In genomic region chr10:115236733-115237132, GRCm38 (mm10) we compare ENCODE assay signal across 24 mouse cellular contexts. TPM values are rescaled to one million over a fixed set of nuclear protein-coding genes. Genes with fewer than 3 reads are reported as not detected.
DNase-seq lines count a peak whose midpoint lies in the region; ATAC-seq and TF ChIP-seq lines count a peak whose summit lies in the region.
"Had no signal": no experiment of that assay in that cellular context is flagged by ENCODE, and none has a peak within 500 bp of the region (broad histone marks: within the 10 kb centered on the region; RNA-seq: fewer than 3 reads in every experiment).

No protein-coding gene starts in this region.

- DNase-seq in 416B (ENCODE audit: low read depth) (peak; percentile 84), MEL (ENCODE audit: low read depth, low spot score) (peak; percentile 89)
- no peak for DNase-seq in cerebellum, postnatal 14 days
- DNase-seq in cerebellum, adult 9-10 months: no peak
- no peak for DNase-seq in spleen, postnatal 10 days (ENCODE audit: low spot score in 2 of 2)
- no peak for DNase-seq in thymus, postnatal 25 days
- DNase-seq: adrenal gland, adult 2 months; B cell, adult 2 months; cerebellum, adult 18-20 months; gastrocnemius, postnatal 14 days; heart, postnatal 10 days; kidney, adult 8-10 months; layer of hippocampus, postnatal 36 days; lung, embryonic 14.5 days; right cerebral cortex, adult 18-20 months had no signal

- no peak; a peak in 1 of 4 replicates for TF ChIP-seq POLR2A in MEL (IDR thresholded peaks at IDR 0.05; ENCODE audit: control insufficient read depth in 1 of 2, insufficient read depth in 1 of 2, low read depth in 1 of 2, low read length in 2 of 2, poor library complexity in 1 of 2)

- H3K4me2 ChIP-seq in liver, embryonic 15.5 days: no peak overlapping the region
- H3K4me2 ChIP-seq: forebrain, embryonic 12.5 days; hindbrain, embryonic 14.5 days; lung, embryonic 14.5 days had no signal

- TF ChIP-seq CTCF in MEL (IDR thresholded peaks at IDR 0.05 in 2 of 3, conservative IDR thresholded peaks at IDR 0.05 in 1 of 3; ENCODE audit: control insufficient read depth in 1 of 3, insufficient read depth in 1 of 3, low read depth in 2 of 3, low read length in 3 of 3, poor library complexity in 1 of 3, severe bottlenecking in 1 of 3): no peak

- H3K79me2 ChIP-seq in MEL (ENCODE audit: control insufficient read depth, insufficient read depth, low read length, poor library complexity): peaks cover 3% of the 10 kb centered on the region; the same call in 1 of the 2 replicates

- H3K27me3 ChIP-seq in MEL (ENCODE audit: control insufficient read depth in 1 of 2, insufficient read depth in 2 of 2, low read length in 2 of 2): no peaks in the 10 kb centered on the region
- no peaks in the 10 kb centered on the region for H3K27me3 ChIP-seq in liver, embryonic 15.5 days
- H3K27me3 ChIP-seq: forebrain, embryonic 12.5 days had no signal

- ATAC-seq in erythroid progenitor cell, adult 5-6 weeks (replicated peaks; ENCODE audit: low FRiP score, poor library complexity, severe bottlenecking): peak; percentile 70
- peak; percentile 52; the same call in 1 of the 2 replicates for ATAC-seq in liver, embryonic 15.5 days (ENCODE audit: insufficient read depth)

- H3K27ac ChIP-seq in MEL (ENCODE audit: control insufficient read depth, low read depth, low read length): peak overlapping the region; percentile 56
- H3K27ac ChIP-seq in liver, embryonic 15.5 days (replicated peaks): peak overlapping the region; percentile 20; the same call in 1 of the 2 replicates
- H3K27ac ChIP-seq: forebrain, embryonic 12.5 days; hindbrain, embryonic 14.5 days; limb, embryonic 10.5 days had no signal

- H3K9ac ChIP-seq in MEL (ENCODE audit: control insufficient read depth, low read depth, low read length, poor library complexity, severe bottlenecking): 0 out of 2 replicates have a peak overlapping the region, but pooled peaks have one; percentile 26
- no peak overlapping the region for H3K9ac ChIP-seq in liver, embryonic 15.5 days
- H3K9ac ChIP-seq: forebrain, embryonic 12.5 days; hindbrain, embryonic 14.5 days; lung, embryonic 14.5 days had no signal

- H3K4me3 ChIP-seq in MEL (ENCODE audit: control insufficient read depth in 1 of 2, insufficient read depth in 1 of 2, low read depth in 2 of 2, low read length in 2 of 2): no peak overlapping the region
- H3K4me3 ChIP-seq in liver, embryonic 15.5 days (replicated peaks): no peak overlapping the region
- H3K4me3 ChIP-seq: forebrain, embryonic 12.5 days; limb, embryonic 10.5 days had no signal

- H3K9me3 ChIP-seq in MEL (replicated peaks; ENCODE audit: insufficient read depth, low read length): no peaks in the 10 kb centered on the region
- no peaks in the 10 kb centered on the region for H3K9me3 ChIP-seq in liver, embryonic 15.5 days (replicated peaks)
- H3K9me3 ChIP-seq: forebrain, embryonic 12.5 days; limb, embryonic 10.5 days had no signal

- H3K4me1 ChIP-seq in MEL (ENCODE audit: control insufficient read depth in 1 of 2, insufficient read depth in 2 of 2, low read length in 2 of 2): peaks cover 10% of the 10 kb centered on the region in 2 experiments
- peaks cover 14% of the 10 kb centered on the region for H3K4me1 ChIP-seq in liver, embryonic 15.5 days (replicated peaks)
- H3K4me1 ChIP-seq: forebrain, embryonic 12.5 days; limb, embryonic 10.5 days had no signal

- WGBS in liver, embryonic 15.5 days (ENCODE audit: insufficient replicate concordance): 22% methylated on average over 4 of the region's 4 CpGs

- peaks cover 12 to 14% of the 10 kb centered on the region in 2 experiments for H3K36me3 ChIP-seq in MEL (ENCODE audit: control insufficient read depth in 1 of 2, insufficient read depth in 2 of 2, low read length in 2 of 2)
- peaks cover 56% of the 10 kb centered on the region for H3K36me3 ChIP-seq in liver, embryonic 15.5 days (replicated peaks)

- TF ChIP-seq EP300 in MEL (IDR thresholded peaks at IDR 0.05; ENCODE audit: low read depth in 1 of 2, low read length in 2 of 2): peak; percentile 55 to 66; a peak in 3 of 4 replicates

- no peak for TF ChIP-seq RAD21 in MEL (IDR thresholded peaks at IDR 0.05; ENCODE audit: low read depth, low read length)

TF ChIP-seq in MEL, 35 proteins besides CTCF, POLR2A, EP300 and RAD21:
- TF ChIP-seq TBP (IDR thresholded peaks at IDR 0.05; ENCODE audit: low read depth, low read length): no peak
- 0 out of 2 replicates have a peak, but pooled peaks have one; percentile 13 for TF ChIP-seq TCF12 (IDR thresholded peaks at IDR 0.05; ENCODE audit: low read depth, low read length)
- TF ChIP-seq MEF2A (IDR thresholded peaks at IDR 0.05; ENCODE audit: extremely low read depth, insufficient replicate concordance, low read depth, low read length, poor library complexity, severe bottlenecking): no peak
- TF ChIP-seq MAFK (IDR thresholded peaks at IDR 0.05; ENCODE audit: borderline replicate concordance, low read depth, low read length): peak; percentile 80
- no peak for TF ChIP-seq USF2 (IDR thresholded peaks at IDR 0.05; ENCODE audit: borderline replicate concordance in 1 of 2, insufficient read depth in 1 of 2, low read depth in 1 of 2, low read length in 2 of 2)
- TF ChIP-seq GABPA (IDR thresholded peaks at IDR 0.05; ENCODE audit: low read depth, low read length): peak; percentile 82
- TF ChIP-seq NRF1 (IDR thresholded peaks at IDR 0.05; ENCODE audit: insufficient read depth, low read depth, low read length, poor library complexity, severe bottlenecking): no peak
- no peak for TF ChIP-seq HCFC1 (IDR thresholded peaks at IDR 0.05; ENCODE audit: low read depth, low read length)
- TF ChIP-seq ZKSCAN1 (IDR thresholded peaks at IDR 0.05; ENCODE audit: low read depth, low read length): no peak
- TF ChIP-seq ETS1 (IDR thresholded peaks at IDR 0.05; ENCODE audit: low read depth, low read length): peak; percentile 73; the same call in 1 of the 2 replicates
- TF ChIP-seq ZC3H11A (IDR thresholded peaks at IDR 0.05; ENCODE audit: low read depth, low read length): no peak
- peak; percentile 46; the same call in 1 of the 2 replicates for TF ChIP-seq MAX (IDR thresholded peaks at IDR 0.05; ENCODE audit: low read length)
- no peak for TF ChIP-seq USF1 (IDR thresholded peaks at IDR 0.05; ENCODE audit: low read depth, low read length)
- peak; percentile 58; the same call in 1 of the 2 replicates for TF ChIP-seq SIN3A (IDR thresholded peaks at IDR 0.05; ENCODE audit: low read length)
- TF ChIP-seq SMC3 (IDR thresholded peaks at IDR 0.05; ENCODE audit: low read depth, low read length): no peak
- no peak for TF ChIP-seq JUND (IDR thresholded peaks at IDR 0.05; ENCODE audit: low read depth, low read length)
- no peak; the same call in 1 of the 2 replicates for TF ChIP-seq GATA1 (IDR thresholded peaks at IDR 0.05; ENCODE audit: low read depth, low read length)
- TF ChIP-seq KAT2A (conservative IDR thresholded peaks at IDR 0.05; ENCODE audit: low read depth, low read length): no peak
- no peak for TF ChIP-seq ZNF384 (IDR thresholded peaks at IDR 0.05; ENCODE audit: low read depth, low read length)
- peak; percentile 36; the same call in 1 of the 2 replicates for TF ChIP-seq MXI1 (IDR thresholded peaks at IDR 0.05; ENCODE audit: low read depth, low read length)
- TF ChIP-seq ELF1 (IDR thresholded peaks at IDR 0.05; ENCODE audit: low read depth, low read length): no peak
- TF ChIP-seq TAL1 (IDR thresholded peaks at IDR 0.05; ENCODE audit: low read length): no peak; the same call in 1 of the 2 replicates
- no peak for TF ChIP-seq POLR2AphosphoS2 (IDR thresholded peaks at IDR 0.05; ENCODE audit: low read length)
- TF ChIP-seq CHD2 (IDR thresholded peaks at IDR 0.05; ENCODE audit: low read length): no peak
- TF ChIP-seq CHD1 (IDR thresholded peaks at IDR 0.05; ENCODE audit: low read depth, low read length): no peak
- no peak for TF ChIP-seq MYC (IDR thresholded peaks at IDR 0.05; ENCODE audit: low read depth, low read length)

RNA-seq across cellular contexts. Expression of gene Tbc1d15, which starts 14.5 kb away (rescaled TPM):
- total RNA-seq in MEL (2012; rRNA removed): 9.4 and 13.4 TPM in 2 replicates
- 10 to 100 TPM in 1 of 2 experiments, not detected in 1; 46.4 TPM for polyA plus RNA-seq in MEL (2012; ENCODE audit: insufficient read depth in 1 of 2, insufficient read length in 2 of 2, low read depth in 1 of 2, low replicate concordance in 2 of 2, missing spikeins in 1 of 2)
- 38.1 and 41.4 TPM in 2 replicates for total RNA-seq in erythroid progenitor cell, adult 5-6 weeks (2015; ENCODE audit: low replicate concordance)
- total RNA-seq in erythroid progenitor cell, adult 5-6 weeks (2017; ENCODE audit: low replicate concordance): 38.0 and 49.1 TPM in 2 replicates
- 33.1 and 33.8 TPM in 2 replicates for polyA plus RNA-seq in liver, embryonic 15.5 days (2015; fragmentation: Nextera tagmentation; extraction: Ambion mirVana)

RNA-seq across cellular contexts. Expression of gene Tph2, which starts 51.9 kb away (rescaled TPM):
- not detected in 2 replicates for total RNA-seq in MEL (2012; rRNA removed)
- polyA plus RNA-seq in MEL (2012; ENCODE audit: insufficient read depth in 1 of 2, insufficient read length in 2 of 2, low read depth in 1 of 2, low replicate concordance in 2 of 2, missing spikeins in 1 of 2): not detected
- total RNA-seq in erythroid progenitor cell, adult 5-6 weeks (2015; ENCODE audit: low replicate concordance): not detected in 2 replicates
- not detected in 2 replicates for total RNA-seq in erythroid progenitor cell, adult 5-6 weeks (2017; ENCODE audit: low replicate concordance)
- polyA plus RNA-seq in liver, embryonic 15.5 days (2015; fragmentation: Nextera tagmentation; extraction: Ambion mirVana): not detected in 2 replicates
- total RNA-seq: adrenal gland, adult 2 months; gastrocnemius, postnatal 14 days; heart, adult 8-10 months; heart, postnatal 10 days had no signal
- polyA plus RNA-seq: adrenal gland, adult 2 months; forebrain, embryonic 12.5 days; large intestine, adult 2 months; limb, embryonic 10.5 days; small intestine, adult 2 months; stomach, embryonic 14.5 days had no signal

Comparison
In these comparisons a context has a peak if more than half of its experiments do, and no peak if none do; other contexts are left out.
1. DNase-seq: peak in 416B (single experiment) and MEL (single experiment); none in cerebellum, postnatal 14 days (0 of 2), cerebellum, adult 9-10 months (single experiment), spleen, postnatal 10 days (0 of 2) and thymus, postnatal 25 days (single experiment).